Mouse (Mus musculus) lung, postnatal 4 days (tissue): ENCODE results near the gene Etnk2.
A peak's percentile ranks its signal among the peaks of the same experiment; 100 is the strongest.
"Not testable (repeated sequence)": the region's sequence is repeated elsewhere in the genome, so short reads cannot be mapped to it uniquely, and the experiment has no call there.

ENCODE experiments used
- DNase-seq, 2 experiments: peaks; one replicate each; pipeline ENCODE4 v3.0.0; 2021

The Etnk2 gene

DNA sequence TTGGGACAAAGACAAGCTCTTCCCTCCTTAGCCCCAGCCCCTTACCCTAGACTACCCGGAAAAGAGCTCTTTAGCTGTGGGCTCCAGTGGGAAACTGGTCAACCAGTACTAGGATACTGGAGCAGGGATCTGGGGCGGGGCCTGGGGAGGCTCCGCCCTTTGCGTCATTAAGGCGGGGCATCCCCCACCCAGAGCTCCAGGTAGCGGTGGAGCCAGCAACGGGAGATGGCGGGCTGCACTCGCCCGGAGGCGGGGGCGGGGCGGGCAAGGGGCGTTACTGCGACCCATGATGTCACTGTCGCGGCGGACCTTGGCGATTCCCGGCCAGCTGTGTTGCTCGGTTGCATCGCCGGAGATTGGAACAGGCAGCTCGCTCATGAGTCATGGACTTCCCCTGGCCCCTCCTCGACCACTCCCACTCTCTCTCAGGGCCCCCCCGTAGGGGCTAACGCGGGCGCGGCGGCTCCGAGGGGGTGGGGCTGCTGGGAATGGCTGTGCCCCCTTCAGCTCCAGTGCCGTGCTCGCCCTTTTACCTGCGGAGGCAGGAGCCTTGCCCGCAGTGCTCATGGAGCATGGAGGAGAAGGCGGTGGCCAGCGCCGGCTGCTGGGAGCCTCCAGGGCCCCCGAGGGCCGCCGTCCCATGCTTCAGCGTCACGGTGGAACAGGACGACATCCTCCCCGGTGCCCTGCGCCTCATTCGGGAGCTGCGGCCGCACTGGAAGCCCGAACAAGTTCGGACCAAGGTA, at the start of gene Etnk2:
Gene Etnk2, plus strand, starts transcription at position 297 of the 746 bp plus-strand sequence.
- DNase-seq: peak; percentile 87 to 89

DNA sequence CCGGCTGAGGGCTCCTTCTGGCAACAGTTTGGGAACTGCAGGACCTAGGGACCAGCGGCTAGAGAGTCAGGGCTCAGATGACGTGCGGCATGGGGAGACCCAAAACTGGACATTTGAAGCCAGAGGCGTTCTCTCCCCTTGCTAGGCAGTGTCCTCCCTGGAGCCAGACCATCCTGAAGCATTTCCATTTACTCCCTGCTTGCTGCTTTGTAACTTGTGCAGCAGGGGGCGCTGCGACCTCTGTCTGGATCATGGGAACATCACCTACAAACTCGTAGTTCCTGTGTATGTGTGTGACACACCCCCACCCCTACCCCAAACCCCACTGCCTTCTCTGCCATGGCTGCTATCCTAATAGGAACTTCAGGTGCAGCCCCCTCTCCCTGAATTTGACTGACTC, 49.0 kb upstream of the Etnk2 start:
- peak; percentile 64 to 71 for DNase-seq

DNA sequence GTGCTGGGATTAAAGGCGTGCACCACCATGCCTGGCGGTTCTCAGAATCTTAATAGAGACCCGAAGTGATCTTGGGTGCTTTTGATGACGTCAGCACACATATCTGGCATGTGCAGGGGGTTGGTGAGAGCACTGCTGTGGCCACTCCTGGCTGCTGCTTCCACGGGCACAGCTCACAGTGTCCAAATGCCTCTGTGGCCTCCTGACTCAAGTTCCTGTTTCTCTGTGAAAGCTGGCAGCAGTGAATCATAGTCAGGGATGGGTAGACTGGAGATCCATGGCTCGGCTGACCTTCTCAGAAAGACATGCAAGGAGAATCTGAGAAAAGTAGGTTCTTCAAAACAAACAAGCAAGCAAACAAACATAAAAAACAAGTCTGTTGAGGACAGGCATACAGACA, 47.6 kb upstream of the Etnk2 start:
- no peak for DNase-seq

DNA sequence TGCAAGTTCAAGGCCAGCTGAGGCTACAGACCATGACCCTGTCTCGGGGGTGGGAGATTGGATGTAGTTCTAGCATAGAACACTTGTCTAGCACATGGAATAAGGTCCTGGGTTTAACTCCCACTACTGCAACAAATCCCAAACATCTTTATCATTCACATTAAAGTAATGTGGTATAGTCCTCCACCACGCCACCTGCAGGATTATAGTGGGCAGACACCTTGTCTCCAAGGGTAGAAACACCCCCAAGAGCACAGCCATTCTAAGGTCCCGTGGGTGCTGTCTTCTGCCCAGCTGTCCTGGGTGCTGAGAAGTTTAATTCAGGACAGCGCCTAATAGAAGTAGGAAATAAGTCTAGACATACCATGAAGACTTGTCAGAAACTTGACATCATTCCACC, 46.8 kb upstream of the Etnk2 start:
- DNase-seq: no peak

DNA sequence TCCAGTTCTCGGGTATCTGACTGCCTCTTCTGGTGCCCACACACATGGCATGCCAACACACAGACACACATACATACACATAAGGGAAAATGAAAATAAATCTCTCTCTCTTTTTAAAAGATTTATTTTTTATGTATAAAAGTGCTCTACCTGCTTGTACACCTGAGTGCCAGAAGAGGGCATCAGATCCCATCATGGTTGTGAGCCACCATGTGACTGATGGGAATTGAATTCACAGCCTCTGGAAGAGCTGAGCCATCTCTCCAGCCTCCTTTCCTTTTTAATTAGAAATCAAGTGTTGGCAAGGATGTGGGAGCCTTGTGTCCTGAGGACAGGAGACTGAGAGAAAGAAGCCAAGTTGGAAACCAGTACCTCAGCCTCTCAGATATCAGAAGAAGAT, 46.2 kb upstream of the Etnk2 start:
- DNase-seq: no peak

DNA sequence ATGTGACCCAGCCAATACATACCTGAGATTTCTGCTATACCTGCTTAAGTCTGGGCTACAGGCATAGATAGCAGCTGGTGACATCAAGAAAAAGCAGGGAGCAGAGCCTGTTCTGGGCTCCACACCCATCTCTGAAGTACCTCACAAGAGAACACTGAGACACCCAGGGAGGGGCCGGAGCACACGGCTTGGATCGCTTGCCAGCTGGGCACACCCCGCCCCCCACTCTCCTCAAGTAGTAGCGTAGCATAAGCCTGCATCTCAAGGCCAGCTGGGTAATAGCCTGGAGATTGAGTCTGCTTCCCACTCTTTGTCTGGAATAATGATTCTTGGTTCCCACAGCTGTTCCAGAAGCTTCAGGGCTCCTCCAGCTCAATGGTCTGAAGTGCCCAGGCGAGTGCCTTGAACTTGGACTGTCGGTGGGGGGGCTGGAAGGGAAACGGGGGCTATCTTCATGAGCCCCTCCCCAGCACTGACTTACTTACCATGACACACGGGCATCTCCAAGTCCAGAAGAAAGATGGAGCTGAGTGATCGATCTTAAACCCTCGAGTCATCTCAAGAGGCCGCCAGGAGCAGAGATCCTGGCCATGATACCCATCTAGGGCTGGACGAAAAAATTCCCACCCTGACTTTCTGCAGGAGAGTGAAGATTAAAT, 42.0 kb upstream of the Etnk2 start, which contains the start of gene Kiss1:
Gene Kiss1, plus strand, starts transcription at position 609 of the 659 bp plus-strand sequence.
- peak; percentile 61 to 78 for DNase-seq

DNA sequence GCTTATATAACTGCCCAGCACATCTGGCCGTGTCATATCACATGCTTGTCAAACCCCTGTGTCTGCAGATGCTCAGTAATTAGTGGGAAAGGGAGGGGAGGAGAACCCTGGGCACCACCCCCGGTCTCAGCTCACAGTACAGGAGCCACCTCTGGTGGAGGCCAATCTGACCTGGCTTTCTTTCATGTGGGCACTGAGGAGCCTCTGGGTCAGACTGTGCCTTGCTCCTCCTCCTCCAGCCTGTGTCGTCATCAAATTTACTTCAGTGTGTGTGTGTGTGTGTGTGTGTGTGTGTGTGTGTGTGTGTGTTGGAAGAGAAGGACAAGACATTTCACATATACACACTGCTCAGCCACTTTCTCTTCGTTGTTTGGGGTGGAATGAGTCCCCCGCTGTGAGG, 40.0 kb upstream of the Etnk2 start:
- peak in 1 of 2 experiments; percentile 53 for DNase-seq

DNA sequence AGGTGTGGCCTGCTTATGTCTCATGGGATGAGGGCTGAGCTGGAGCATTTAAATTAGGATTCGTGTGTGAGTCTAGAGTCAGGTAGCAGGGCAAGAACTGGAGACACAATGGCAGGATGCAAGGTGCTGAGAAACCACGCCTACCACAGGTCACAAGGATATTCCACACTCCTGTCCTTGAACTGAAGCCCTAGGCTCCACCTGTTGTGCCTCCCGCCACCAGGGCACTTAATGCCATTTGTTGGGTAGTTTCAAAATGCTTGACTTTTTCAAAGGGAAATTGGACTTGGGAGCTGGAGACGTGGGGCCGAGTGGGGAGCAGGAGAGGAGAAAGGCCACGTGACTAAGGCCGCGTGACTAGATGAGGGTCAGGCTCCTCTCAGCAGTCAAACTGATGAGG, 37.4 kb upstream of the Etnk2 start:
- no peak for DNase-seq

DNA sequence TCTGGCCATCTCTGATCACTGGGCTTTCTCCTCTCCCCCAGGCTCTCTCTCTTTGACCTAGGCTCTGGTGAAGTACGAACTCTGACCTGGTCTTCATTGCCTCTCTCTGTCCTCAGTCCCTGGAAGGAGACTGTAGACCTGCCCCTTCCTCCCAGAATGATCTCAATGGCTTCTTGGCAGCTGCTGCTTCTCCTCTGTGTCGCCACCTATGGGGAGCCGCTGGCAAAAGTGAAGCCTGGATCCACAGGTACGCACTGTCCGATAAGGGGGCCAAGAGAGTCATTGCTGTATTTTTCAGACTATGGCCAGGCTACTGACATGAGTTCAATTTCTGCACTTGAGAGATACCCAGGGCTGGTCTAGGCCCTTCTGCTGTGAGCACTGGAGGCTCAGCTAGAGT, 36.3 kb upstream of the Etnk2 start:
- no peak for DNase-seq

DNA sequence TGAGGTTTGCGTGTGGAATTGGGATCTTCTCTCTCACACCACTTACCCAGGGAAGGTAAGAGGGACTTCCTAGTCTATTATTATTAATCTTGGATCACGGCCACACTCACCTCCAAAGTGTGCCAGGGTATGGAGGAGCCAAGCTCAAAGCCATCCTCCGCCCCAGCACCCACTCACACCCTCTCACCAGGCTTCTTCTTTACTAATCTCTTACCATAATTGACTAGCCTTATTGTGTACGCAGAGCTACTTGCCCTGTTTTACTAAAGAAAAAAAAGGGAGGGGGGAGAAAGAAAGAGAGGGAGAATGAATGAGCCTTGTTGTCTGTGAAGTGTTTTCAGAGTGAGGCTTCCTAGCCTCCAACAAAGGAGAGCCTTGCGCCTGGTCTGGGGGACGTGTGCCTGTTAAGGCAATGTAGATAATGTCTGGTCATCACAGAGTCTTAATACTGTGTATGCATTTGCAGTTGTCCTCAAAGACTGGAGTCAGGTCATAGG, 35.0 kb upstream of the Etnk2 start:
- DNase-seq: no peak

DNA sequence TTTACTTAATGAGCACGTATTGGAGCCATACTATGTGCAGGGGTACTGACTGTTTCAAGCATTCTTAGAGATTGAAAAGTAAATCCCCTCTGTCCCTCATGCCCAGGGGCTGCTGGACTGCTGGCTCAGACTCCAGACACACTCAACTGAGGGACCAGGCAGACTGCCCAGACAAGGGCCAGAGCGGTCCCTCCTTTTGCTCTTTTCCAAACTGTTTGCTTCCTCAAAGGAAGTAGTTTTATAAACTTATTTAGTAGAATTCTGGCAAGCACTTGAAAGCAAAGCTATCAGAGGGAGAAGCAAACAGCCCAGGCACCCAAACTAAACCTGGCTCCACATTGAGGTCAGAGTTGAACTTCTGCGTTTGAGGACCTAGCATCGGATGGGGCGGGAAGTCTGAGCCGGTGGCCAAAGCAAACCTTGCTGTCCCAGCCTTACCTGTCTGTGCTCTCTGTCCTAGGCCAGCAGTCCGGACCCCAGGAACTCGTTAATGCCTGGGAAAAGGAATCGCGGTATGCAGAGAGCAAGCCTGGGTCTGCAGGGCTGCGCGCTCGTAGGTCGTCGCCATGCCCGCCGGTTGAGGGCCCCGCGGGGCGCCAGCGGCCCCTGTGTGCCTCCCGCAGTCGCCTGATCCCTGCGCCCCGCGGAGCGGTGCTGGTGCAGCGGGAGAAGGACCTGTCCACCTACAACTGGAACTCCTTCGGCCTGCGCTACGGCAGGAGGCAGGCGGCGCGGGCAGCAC, 34.3 kb upstream of the Etnk2 start:
- peak; percentile 71 to 88 for DNase-seq

DNA sequence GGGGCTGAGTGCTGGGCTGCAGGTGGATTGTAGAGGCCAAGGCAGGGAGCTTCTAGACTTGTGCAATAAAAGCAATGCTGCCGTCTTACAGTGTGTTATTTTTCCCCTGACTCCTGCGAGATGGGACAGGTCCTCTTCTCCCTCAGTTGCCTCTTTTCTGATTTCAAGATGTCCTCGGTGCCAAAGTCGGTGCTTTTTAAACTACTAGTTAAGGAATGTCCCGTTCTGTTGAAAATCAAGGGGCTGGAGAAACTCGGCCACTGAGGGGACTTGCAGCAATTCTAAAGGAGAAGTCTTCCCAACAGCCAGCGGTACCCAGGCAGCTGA, 33.8 kb upstream of the Etnk2 start:
- no peak for DNase-seq

DNA sequence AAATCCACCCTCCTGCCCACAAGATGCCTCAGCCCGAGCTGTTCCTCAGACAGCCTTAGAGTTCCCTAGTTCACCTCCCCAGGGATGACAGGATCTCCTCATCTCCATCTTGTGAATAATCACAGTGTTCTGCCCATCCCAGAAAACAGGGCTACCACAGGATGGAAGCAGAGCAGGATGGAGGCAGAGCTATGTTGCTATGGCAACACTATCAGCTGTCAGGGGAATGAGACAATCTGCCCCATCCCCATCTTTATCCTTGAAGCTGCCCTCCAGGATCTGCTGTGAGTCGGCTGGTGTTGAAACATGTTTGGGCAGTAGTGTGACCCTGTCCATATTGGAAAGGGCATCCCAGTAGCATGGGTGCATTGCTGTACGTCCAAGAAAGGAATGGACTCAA, 32.2 kb upstream of the Etnk2 start:
- DNase-seq: no peak

DNA sequence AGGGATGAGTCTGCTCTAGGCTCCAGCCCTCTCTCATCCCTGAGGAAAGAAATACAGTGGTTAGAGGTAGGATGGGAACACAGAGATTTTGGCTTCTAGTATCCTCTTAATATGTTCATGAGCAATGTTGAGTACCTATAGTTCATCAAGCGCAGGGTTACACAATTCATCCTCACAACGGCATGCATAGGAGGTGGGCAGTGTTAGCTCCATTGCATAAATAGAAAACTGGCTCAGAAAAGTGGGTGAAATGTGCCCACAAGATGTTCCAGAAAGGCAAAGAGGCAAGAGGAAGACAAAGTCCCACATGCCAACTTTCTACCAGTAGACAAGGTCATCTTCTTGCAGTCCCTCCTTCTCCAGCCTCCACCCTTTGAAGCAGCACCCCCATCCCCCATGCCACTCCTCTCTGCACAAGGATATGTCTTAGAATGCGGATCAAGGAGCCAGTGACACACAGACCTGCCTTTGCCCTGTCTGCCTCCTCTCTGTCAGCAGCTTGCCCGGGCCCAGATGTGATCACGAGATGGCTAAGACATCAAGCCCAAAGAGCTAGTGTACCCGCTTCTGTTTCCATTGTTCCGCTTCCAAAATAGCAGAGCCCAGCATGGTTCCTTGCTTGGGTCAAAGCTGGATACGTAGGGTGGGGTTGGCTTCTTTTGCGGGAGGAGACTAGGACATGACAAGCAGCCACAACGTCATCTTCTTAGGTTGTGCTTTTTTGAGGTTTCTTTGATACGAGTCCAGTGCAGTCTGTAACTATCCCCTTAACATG, 30.5 kb upstream of the Etnk2 start:
- no peak for DNase-seq

DNA sequence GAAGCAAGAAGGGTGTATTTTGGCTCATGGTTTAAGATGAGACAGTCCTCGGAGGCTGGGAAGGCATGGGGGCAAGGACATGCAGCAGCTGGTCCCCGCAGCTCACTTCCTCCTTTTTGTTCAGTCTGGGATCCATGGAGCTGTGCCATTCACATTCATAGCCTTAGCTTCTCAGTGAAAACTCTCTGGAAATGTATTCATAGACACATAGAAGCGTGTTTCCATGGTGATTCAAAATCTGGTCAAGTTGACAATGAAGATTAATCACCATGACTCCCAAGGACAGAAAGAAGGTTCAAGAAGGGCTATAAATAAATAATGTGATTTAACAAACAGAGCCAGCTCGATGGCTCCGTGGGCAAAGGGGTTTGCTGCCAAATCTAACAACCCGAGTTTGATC, 29.4 kb upstream of the Etnk2 start:
- DNase-seq: peak in 1 of 2 experiments; percentile 9

DNA sequence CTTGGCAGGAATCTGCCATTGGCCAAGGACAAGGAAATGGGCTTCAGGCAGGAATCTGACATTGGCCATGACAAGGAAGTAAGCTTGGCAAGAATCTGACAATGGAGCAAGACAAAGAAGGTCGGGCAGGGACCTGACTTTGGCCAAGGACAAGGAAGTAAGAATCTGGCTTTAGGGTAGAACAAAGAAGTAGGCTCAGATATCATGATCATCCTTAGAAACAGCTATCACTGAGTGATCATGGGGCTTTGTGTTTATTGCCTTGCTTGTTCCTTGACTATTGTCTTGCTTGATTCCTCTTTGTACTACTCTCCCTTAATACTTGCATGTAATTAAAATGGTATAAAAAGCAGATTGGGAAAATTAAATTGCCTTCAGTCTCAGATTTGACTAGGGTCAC, 23.0 kb upstream of the Etnk2 start:
- not testable (repeated sequence) for DNase-seq

DNA sequence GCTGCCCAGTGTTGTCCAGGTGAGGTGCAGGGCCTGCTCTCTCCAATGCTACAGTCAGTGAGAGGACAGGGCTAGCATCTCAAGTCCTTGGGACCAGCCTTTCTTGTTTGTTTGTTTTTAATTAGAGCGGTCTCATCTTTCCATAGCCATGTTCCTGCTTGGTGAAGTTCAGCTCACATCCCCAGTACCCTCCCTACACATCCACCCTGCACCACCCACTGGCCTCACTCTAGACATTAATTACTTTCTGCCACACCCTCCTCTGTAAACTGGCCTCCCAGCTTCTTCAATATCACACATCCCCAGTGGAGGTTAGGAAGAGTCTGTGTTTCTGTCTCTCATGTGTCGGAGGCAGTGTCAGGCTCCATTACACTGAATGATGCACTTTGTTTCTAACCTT, 19.0 kb upstream of the Etnk2 start:
- DNase-seq: no peak

DNA sequence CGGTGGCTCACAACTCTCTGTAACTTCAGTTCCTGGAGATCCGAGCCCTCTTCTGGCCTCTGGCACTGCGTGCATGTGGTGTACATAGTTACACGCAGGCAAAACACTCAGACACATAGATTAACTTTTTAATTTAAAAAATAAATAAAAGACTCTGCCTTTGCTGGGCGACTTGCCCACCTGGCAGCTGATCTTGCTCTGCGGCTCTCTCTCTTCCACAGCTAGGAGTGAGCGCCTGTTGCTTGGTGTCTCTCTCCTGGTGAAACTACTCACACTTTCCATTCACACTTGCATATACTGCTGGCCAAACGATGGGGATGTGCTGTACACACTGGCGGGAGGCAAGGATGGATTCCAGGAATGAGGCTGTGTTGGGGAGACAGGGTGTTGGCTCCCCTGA, 16.8 kb upstream of the Etnk2 start:
- no peak for DNase-seq

DNA sequence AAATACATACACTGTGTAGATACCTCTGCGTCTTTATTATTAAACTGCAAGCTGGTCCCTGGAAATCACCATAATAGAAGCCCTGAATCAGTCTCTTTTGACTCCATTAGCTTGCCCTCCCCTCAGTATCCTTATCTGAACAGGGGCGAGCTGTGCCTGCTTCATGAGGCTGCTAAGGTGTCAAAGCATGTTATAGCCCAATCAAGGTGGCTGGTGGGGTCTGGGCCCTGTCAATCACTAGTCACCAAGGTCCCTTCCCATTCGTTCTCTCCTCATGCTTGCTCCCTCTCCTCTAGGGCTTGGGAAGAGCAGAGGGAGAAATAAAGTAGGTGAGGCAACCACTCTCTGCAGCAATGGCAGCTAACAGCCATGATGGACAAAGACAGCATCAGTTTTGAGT, 16.1 kb upstream of the Etnk2 start:
- DNase-seq: no peak

DNA sequence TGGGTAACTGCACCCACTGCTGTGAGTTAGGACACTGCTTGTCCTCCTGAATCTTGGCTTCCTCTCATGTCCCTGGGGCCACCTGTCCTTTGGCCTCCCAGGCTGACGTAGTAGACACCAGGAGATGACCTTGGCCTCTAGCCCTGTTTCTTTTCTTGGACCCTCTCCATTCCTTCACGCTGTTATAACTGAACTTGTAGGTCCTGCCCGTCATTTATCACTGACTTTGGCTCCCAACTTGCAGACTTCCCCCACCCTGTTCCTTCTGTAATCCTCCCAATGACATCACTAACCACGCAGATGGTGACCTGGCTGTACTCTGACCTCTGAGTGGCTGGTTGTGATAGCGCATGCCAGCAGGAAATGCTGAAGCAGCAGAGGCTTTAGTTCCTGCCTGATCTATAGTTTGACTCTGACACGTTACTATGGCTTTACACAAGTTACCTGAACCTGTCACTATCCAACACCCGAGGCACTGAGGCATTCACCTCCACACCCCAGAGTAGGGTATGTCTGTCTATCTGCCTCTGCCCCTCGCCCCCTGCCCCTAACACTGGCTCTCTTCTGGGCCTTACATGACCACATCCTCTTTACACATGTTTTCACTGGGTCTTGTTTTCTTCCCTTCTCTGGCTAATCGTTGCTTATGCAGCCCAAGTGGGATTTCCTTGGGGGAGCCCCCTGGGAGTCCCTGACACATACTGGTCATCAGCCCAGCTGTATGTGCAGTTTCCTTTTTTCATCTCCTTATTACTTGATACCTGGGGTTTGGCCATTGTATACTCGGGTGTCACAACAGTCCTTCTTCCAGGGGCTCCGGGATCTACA, 15.5 kb upstream of the Etnk2 start:
- peak; percentile 35 to 40 for DNase-seq

DNA sequence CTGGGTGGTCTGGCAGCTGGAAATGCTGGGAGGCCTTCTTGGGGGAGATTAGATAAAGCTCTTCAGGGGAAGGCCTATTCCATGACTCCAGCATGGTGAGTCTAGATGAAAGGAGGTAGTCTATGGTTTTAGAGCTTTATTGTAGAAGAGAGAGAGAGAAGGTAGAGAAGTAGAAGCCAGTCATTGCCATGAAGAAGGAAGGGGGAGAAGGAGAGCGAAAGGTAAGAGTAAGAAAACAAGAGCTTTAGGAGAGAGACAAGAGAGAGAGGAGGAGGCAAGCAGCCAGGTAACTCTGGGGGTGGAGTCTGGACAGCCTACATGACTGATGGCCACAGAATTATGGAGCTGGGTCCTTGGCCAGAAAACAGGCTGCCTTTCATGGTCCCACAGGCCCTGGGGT, 13.2 kb upstream of the Etnk2 start, which contains the start of gene Ren1:
Gene Ren1, plus strand, starts transcription at position 301 of the 400 bp plus-strand sequence.
- DNase-seq: peak in 1 of 2 experiments; percentile 10

DNA sequence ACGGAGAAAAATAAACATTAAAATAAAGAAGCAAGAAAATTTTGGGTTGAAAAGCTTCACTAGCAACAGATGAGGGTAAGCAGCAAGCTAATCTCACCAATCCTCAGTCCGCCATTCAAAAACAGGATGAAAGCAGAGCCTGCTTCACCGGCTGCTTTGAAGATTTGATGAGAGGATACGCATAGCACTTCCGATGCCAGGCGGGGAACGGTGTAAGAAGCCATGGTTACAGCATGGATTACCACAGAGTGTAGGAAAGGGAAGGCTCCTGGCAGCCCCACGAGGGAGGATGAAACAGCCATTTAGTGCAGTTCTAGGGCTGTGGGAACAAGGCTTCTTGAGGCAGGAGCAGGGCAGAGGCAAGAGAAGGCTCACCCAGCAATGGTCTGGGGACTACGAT, 11.6 kb upstream of the Etnk2 start:
- DNase-seq: peak in 1 of 2 experiments; percentile 15
